Mouse (Mus musculus) erythroid progenitor cell, adult 5-6 weeks (primary cell): Measurements from ENCODE around the gene Pld4. TPM values are rescaled to one million over a fixed set of nuclear protein-coding genes. Genes with fewer than 3 reads are reported as not detected.

ENCODE experiments used
- total RNA-seq, 2 experiments: library from RNA; stranded (forward) in 1 of 2; stranded (reverse) in 1 of 2; fragments of 150-400 nt in 1 of 2; fragments of 186-747, 209-891 nt in 1 of 2; gene quantifications; 2 replicates each; pipeline versions ENCODE4 v1.2.3 to v1.2.4; 2015 to 2017; ENCODE audit warnings: low replicate concordance in 2 of 2

Pld4 gene
- total RNA-seq, 2 experiments from 2014 or later: 14.0 to 20.1 TPM

Other genes starting within 250 kb of the Pld4 start
- not detected in 2 replicates for gene Tmem179, start 243.9 kb upstream of the Pld4 start, total RNA-seq (2015; ENCODE audit: low replicate concordance)
- not detected in 2 replicates for gene Tmem179, start 243.9 kb upstream of the Pld4 start, total RNA-seq (2017; ENCODE audit: low replicate concordance)
- gene Inf2, start 171.9 kb upstream of the Pld4 start, total RNA-seq (2015; ENCODE audit: low replicate concordance): 2.1 and 2.2 TPM in 2 replicates
- 1.0 and 1.5 TPM in 2 replicates for gene Inf2, start 171.9 kb upstream of the Pld4 start, total RNA-seq (2017; ENCODE audit: low replicate concordance)
- 16.8 and 26.3 TPM in 2 replicates for gene Adssl1, start 140.6 kb upstream of the Pld4 start, total RNA-seq (2015; ENCODE audit: low replicate concordance)
- 2.0 and 14.9 TPM in 2 replicates for gene Adssl1, start 140.6 kb upstream of the Pld4 start, total RNA-seq (2017; ENCODE audit: low replicate concordance)
- 62.0 and 125 TPM in 2 replicates for gene Siva1, start 116.0 kb upstream of the Pld4 start, total RNA-seq (2015; ENCODE audit: low replicate concordance)
- 136 and 176 TPM in 2 replicates for gene Siva1, start 116.0 kb upstream of the Pld4 start, total RNA-seq (2017; ENCODE audit: low replicate concordance)
- gene Akt1, start 85.8 kb upstream of the Pld4 start, total RNA-seq (2015; ENCODE audit: low replicate concordance): 22.6 and 24.1 TPM in 2 replicates
- 24.5 and 40.9 TPM in 2 replicates for gene Akt1, start 85.8 kb upstream of the Pld4 start, total RNA-seq (2017; ENCODE audit: low replicate concordance)
- gene Zbtb42, start 81.8 kb upstream of the Pld4 start, total RNA-seq (2015; ENCODE audit: low replicate concordance): 10.1 TPM in 1 of 2 replicates, not detected in the other
- 0.39 TPM in 1 of 2 replicates, not detected in the other for gene Zbtb42, start 81.8 kb upstream of the Pld4 start, total RNA-seq (2017; ENCODE audit: low replicate concordance)
- 1.3 TPM in 1 of 2 replicates, not detected in the other for gene Cep170b, start 40.2 kb upstream of the Pld4 start, total RNA-seq (2015; ENCODE audit: low replicate concordance)
- not detected in 2 replicates for gene Cep170b, start 40.2 kb upstream of the Pld4 start, total RNA-seq (2017; ENCODE audit: low replicate concordance)
- 0.36 TPM in 1 of 2 replicates, not detected in the other for gene Ahnak2, start 42.0 kb downstream of the Pld4 start, total RNA-seq (2015; ENCODE audit: low replicate concordance)
- 0.64 TPM in 1 of 2 replicates, not detected in the other for gene Ahnak2, start 42.0 kb downstream of the Pld4 start, total RNA-seq (2017; ENCODE audit: low replicate concordance)
- not detected in 2 replicates for gene Clba1, start 48.3 kb downstream of the Pld4 start, total RNA-seq (2015; ENCODE audit: low replicate concordance)
- gene Clba1, start 48.3 kb downstream of the Pld4 start, total RNA-seq (2017; ENCODE audit: low replicate concordance): 0.51 TPM in 1 of 2 replicates, not detected in the other
- 170 and 180 TPM in 2 replicates for gene Cdca4, start 68.8 kb downstream of the Pld4 start, total RNA-seq (2015; ENCODE audit: low replicate concordance)
- gene Cdca4, start 68.8 kb downstream of the Pld4 start, total RNA-seq (2017; ENCODE audit: low replicate concordance): 135 and 144 TPM in 2 replicates
- gene Gpr132, start 107.6 kb downstream of the Pld4 start, total RNA-seq (2015; ENCODE audit: low replicate concordance): 1.3 and 5.0 TPM in 2 replicates
- gene Gpr132, start 107.6 kb downstream of the Pld4 start, total RNA-seq (2017; ENCODE audit: low replicate concordance): 0.90 and 2.7 TPM in 2 replicates
- not detected in 2 replicates for gene Jag2, start 169.1 kb downstream of the Pld4 start, total RNA-seq (2015; ENCODE audit: low replicate concordance)
- 0.26 TPM in 1 of 2 replicates, not detected in the other for gene Jag2, start 169.1 kb downstream of the Pld4 start, total RNA-seq (2017; ENCODE audit: low replicate concordance)
- gene Nudt14, start 181.5 kb downstream of the Pld4 start, total RNA-seq (2015; ENCODE audit: low replicate concordance): 12.3 TPM in 1 of 2 replicates, not detected in the other
- 2.5 and 3.3 TPM in 2 replicates for gene Nudt14, start 181.5 kb downstream of the Pld4 start, total RNA-seq (2017; ENCODE audit: low replicate concordance)
- 0.84 and 3.2 TPM in 2 replicates for gene Btbd6, start 215.8 kb downstream of the Pld4 start, total RNA-seq (2015; ENCODE audit: low replicate concordance)
- 0.68 and 1.0 TPM in 2 replicates for gene Btbd6, start 215.8 kb downstream of the Pld4 start, total RNA-seq (2017; ENCODE audit: low replicate concordance)
- gene Brf1, start 240.0 kb downstream of the Pld4 start, total RNA-seq (2015; ENCODE audit: low replicate concordance): 55.1 and 57.4 TPM in 2 replicates
- 172 and 200 TPM in 2 replicates for gene Brf1, start 240.0 kb downstream of the Pld4 start, total RNA-seq (2017; ENCODE audit: low replicate concordance)